Mouse (Mus musculus) T-helper 2 cell (primary cell): ENCODE measurements at regions not wholly inside any gene's neighbourhood (a gene's known extent, or its start where the extent isn't known, plus 50 kb on each side); places are given as distances from the start of the nearest gene placed in this dataset.
"Not testable (repeated sequence)": the region's sequence is repeated elsewhere in the genome, so short reads cannot be mapped to it uniquely, and the experiment has no call there.

Experiments
- in situ Hi-C: fragments of 300-600 bp; cut with MboI, MseI; formaldehyde crosslinking; loops from one replicate; pipeline ENCODE4 v1.15.1; 2025; ENCODE audit warnings: high pct_unique_total_duplicates

GRCm38 (mm10) chr17:50397324-50397723 is 103.9 kb upstream of the Dazl start:
- in situ Hi-C loops = no loop called here

DNA sequence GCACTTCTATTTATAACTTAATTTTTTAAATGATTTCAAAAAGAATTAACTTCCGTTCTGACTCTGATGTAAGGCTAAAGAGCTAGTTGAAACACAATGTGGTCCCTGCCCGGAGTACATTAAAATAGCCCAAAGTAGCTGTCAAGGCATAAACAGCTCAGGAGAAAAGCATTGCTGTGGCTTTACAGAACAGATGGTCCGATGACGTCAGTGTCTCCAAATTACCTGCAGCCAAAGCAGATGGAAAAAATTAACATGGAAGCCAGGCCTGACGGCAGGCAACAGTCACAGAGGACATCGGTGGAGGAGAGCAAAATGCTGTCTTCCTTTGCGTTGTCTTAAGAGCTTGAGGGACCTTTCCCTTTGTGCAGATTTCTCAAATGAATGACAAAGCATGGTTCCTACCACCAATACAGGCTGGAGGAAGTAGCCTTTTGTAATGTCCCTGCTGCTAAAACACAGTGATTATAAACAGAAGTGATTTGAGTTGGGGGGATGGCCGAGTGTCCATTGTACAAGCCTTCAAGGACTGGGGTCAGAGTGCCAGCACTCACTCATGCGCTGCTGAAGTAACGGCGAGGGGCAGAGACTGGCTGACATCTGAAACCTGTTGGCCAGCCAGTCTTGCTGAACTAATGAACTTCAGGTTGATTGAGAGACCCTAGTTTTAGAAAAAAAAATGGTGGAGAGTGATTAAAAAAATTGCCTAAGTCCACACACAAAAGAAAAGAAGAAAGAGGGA is 101.8 kb upstream of the Plcl2 start:
- in situ Hi-C loops = no loop called here

GRCm38 (mm10) chr17:50408581-50408980 is 100.6 kb upstream of the Plcl2 start:
- in situ Hi-C loops = no loop called here

DNA sequence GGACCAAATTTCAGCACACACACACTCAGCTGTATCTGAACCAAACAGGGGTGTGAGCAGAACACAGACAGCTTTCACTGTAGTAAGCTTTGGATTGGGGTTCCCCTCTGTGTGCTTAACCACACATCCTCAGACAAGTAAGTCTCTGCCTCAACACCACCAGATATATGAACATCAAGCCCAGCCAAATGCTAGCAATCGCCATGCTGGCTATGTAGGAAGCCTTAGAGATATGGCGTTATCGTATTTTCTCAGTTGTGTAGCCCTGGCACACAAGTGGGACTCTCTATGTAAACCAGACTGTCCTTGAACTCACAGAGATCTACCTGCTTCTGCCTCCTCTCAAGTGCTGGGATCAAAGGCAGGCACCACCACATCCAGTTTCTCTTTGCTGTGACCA is 99.9 kb upstream of the Plcl2 start:
- in situ Hi-C loops = no loop called here

- in situ Hi-C loops = no loop called here
Observed at GRCm38 (mm10) chr17:50409895-50410294, 99.3 kb upstream of the Plcl2 start.

DNA sequence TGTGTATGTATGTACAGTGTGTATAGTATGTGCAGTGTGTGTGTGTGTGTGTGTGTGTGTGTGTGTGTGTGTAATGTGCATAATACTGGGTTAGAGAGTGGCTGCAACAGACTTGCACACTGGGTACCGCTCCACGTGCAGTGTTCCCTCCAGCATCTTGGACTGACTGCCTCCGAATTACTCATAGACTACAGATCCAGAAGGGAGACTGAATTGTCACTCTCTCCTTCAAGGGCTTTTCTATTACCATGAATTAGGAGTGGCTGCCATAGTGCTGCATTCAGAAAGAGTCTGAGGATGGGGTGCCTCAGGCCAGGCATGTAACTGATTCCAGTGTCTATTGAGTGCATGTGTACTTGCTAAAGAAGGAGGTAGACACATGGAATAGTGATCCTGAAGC is 98.9 kb upstream of the Plcl2 start:
- in situ Hi-C loops = no loop called here

- in situ Hi-C loops = no loop called here
Observed at GRCm38 (mm10) chr17:50412446-50412845, 96.8 kb upstream of the Plcl2 start.

DNA sequence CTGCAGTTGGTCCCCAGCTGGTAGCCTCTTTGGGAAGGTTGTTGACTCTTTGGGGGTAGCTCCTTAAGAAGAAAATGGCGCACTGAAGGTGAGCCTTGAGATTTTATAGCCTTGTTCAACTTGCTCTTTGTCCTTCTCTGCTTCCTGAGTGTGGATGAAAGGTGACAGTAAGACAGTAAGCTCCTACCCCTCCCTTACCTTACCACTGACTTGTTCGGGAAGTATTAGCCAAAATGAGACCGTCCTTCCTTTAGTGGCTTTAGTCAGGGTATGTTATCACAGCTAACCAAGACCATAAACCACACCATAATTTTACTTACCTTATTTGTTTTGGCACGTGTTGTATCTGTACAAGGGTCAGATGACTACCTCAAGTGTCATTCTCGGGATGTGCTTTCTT is 95.3 kb upstream of the Plcl2 start:
- in situ Hi-C loops = no loop called here

- in situ Hi-C loops = no loop called here
Observed at GRCm38 (mm10) chr17:50415331-50416005, 93.7 kb upstream of the Plcl2 start.

- in situ Hi-C loops = no loop called here
Observed at GRCm38 (mm10) chr17:50416119-50416518, 93.1 kb upstream of the Plcl2 start.

DNA sequence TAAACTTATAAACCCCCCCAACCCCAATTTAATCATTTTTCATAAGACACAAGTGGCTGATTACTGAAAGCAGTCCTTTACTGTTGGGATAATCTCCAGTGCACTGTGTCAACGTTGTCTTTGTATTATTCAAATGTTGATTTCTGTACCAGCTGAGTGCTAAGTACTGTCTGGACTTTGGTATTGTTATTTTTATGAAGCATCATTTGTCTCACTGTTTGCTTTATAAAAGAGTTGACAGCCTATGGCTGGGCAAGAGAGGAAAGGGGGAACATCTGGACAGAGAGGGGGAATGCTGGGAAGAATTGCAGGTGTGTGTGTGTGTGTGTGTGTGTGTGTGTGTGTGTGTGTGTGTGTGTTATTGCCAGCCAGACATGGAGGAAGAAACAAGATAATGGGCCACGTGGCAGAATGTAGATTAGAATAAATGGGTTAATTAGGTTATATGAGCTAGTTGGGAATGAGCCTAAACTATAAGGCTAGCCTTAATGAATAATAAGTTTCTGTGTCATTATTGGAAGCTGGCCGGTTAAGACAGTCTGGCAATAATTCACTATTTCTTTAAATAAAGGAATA is 92.6 kb upstream of the Plcl2 start:
- in situ Hi-C loops = no loop called here

DNA sequence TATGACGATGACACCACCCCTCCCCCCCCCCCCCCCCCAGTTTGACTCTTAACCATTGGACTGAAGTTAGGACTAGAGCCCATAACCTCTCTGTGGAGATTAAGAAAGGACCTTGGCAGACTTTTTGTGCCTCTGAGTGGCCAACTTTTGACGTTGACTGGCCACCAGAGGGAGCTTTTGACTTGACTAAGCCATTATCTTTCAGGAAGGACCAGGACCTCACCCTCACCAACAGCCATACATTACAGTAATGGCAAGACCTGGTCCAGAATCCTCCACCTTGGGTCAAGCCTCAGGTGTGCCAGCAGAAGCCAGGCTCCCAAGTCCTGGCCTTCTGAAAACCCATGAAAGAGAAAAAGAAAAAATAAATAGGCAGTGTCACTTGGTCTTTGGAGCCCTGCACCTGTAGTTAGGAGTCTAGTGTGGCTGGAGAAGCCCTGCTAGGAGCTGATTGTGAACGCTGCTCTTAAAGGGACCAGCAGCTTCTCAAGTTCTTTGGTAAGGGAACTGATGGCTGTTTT is 90.3 kb upstream of the Plcl2 start:
- in situ Hi-C loops = no loop called here

- in situ Hi-C loops = not testable (repeated sequence)
Observed at GRCm38 (mm10) chr17:50419551-50419950, 89.7 kb upstream of the Plcl2 start.

DNA sequence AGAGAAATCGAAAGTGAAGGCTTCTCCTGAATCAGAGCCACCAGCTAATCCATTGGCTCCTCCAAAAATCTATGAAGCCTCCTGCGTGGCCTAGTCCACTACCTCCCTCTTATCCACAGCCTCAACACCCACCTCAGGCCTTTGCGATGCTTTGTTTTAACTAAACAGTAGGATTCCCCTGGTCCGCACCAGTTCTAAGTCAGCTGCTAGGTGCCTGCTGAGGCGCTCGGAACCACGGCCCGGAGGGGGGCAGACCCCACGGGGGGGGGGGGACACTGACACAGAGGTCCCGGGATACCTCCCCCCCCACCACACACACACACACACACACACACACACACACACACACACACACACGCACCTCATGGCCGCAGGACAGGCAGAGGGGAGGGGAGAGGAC is 89.2 kb upstream of the Plcl2 start:
- in situ Hi-C loops = loop anchor here (10.0 kb wide), 1 partner anchor 365 kb away; no protein-coding TSS in a partner anchor

GRCm38 (mm10) chr17:50420690-50421089 is 88.5 kb upstream of the Plcl2 start:
- in situ Hi-C loops = loop anchor here (10.0 kb wide), 1 partner anchor 364 kb away; no protein-coding TSS in a partner anchor

GRCm38 (mm10) chr17:50421476-50421875 is 87.7 kb upstream of the Plcl2 start:
- in situ Hi-C loops = loop anchor here (10.0 kb wide), 1 partner anchor 363 kb away; no protein-coding TSS in a partner anchor

GRCm38 (mm10) chr17:50425110-50425509 is 84.1 kb upstream of the Plcl2 start:
- in situ Hi-C loops = loop anchor here (10.0 kb wide), 1 partner anchor 360 kb away; no protein-coding TSS in a partner anchor

DNA sequence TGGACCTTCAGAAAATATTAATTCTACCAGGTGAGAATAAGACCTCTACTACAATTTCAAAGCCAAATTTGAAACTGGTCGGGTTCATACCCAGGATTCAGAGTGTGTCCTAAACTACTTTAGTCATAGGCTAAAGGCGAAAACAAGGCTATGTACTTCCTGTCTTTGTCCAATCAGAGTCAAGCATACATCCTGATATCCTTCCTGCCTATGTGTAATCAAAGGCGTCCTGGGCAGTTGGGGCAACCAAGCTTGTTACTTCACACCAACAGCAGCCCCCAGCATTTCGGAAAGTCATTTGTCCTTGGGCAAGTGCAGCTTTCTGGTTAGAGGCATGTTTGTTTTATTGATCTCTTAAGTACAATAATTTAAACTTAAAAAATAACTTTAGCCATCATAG is 83.7 kb upstream of the Plcl2 start:
- in situ Hi-C loops = loop anchor here (10.0 kb wide), 1 partner anchor 359 kb away; no protein-coding TSS in a partner anchor

- in situ Hi-C loops = loop anchor here (10.0 kb wide), 1 partner anchor 359 kb away; no protein-coding TSS in a partner anchor
Observed at GRCm38 (mm10) chr17:50426146-50426545, 83.1 kb upstream of the Plcl2 start.

GRCm38 (mm10) chr17:50427331-50428003 is 81.7 kb upstream of the Plcl2 start:
- in situ Hi-C loops = loop anchor here (10.0 kb wide), 1 partner anchor 357 kb away; no protein-coding TSS in a partner anchor

- in situ Hi-C loops = loop anchor here (10.0 kb wide), 1 partner anchor 357 kb away; no protein-coding TSS in a partner anchor
Observed at GRCm38 (mm10) chr17:50428004-50428560, 81.1 kb upstream of the Plcl2 start.
